Mouse (Mus musculus): ENCODE measurements around the gene Vasp.

DNA sequence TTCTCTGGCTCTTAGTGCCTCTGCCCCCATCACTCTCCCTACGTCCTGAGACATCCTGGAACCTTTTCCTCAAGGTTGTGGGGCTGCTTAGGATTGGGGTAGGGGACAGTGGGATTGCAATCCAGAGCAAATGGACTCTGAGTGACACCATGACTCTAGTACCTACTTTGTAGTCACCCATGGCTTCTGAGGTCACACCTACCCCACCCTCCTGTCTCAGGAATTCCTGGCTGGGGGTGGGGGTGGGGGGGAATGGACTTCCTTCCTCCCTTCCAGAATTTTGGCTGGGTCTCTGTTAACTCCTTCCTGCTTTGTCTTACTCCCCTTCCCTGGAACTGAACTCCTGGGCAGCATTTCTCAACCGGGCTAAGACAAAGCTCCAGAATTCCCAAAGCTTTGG lies 58.2 kb downstream of the Vasp start:
- TF ChIP-seq CTCF (IDR thresholded peaks at IDR 0.05; ENCODE audit: extremely low read depth, insufficient read length, insufficient replicate concordance, low read depth, low read length) (no peak), POLR2A (IDR thresholded peaks at IDR 0.05; ENCODE audit: low read depth, low read length) (no peak)

All from small intestine, adult 2 months (tissue).